Comparison of ENCODE assay signal across 23 mouse cellular contexts in genomic region chr11:49973657-49974340, GRCm38 (mm10).
"Had no signal": no experiment of that assay in that cellular context is flagged by ENCODE, and none has a peak within 500 bp of the region (broad histone marks: within the 10 kb centered on the region; RNA-seq: fewer than 3 reads in every experiment).

No protein-coding gene starts in this region.

- DNase-seq: kidney, adult 11 months; kidney, adult 8-10 months; kidney, postnatal 10 days; kidney, postnatal 36 days; liver; liver, postnatal 0 days; lung, embryonic 14.5 days; midbrain, embryonic 14.5 days; right cerebral cortex, adult 18-20 months; right cerebral cortex, postnatal 14 days; right cerebral cortex, postnatal 4 days; thymus, postnatal 25 days had no signal

- H3K4me1 ChIP-seq: kidney, embryonic 15.5 days; limb, embryonic 10.5 days; limb, embryonic 13.5 days; megakaryocyte, embryonic 14.5 days; midbrain, embryonic 10.5 days; neural tube, embryonic 12.5 days; neural tube, embryonic 15.5 days; stomach, embryonic 15.5 days had no signal

- H3K27ac ChIP-seq: kidney, embryonic 15.5 days; limb, embryonic 10.5 days; limb, embryonic 13.5 days; liver, embryonic 14.5 days; macrophage; midbrain, embryonic 10.5 days; neural tube, embryonic 12.5 days; neural tube, embryonic 15.5 days; stomach, embryonic 15.5 days had no signal

- H3K4me2 ChIP-seq: kidney, embryonic 15.5 days; limb, embryonic 13.5 days; lung, embryonic 14.5 days; neural tube, embryonic 12.5 days; neural tube, embryonic 15.5 days; stomach, embryonic 15.5 days had no signal

- H3K4me3 ChIP-seq: kidney, embryonic 15.5 days; limb, embryonic 10.5 days; limb, embryonic 13.5 days; megakaryocyte, embryonic 14.5 days; midbrain, embryonic 10.5 days; neural tube, embryonic 12.5 days; neural tube, embryonic 15.5 days; stomach, embryonic 15.5 days had no signal

- H3K36me3 ChIP-seq: kidney, embryonic 15.5 days; limb, embryonic 10.5 days; limb, embryonic 13.5 days; midbrain, embryonic 10.5 days; neural tube, embryonic 12.5 days; stomach, embryonic 15.5 days had no signal

- H3K9ac ChIP-seq: kidney, embryonic 15.5 days; limb, embryonic 13.5 days; liver, embryonic 14.5 days; liver, postnatal 0 days; lung, embryonic 14.5 days; neural tube, embryonic 12.5 days; neural tube, embryonic 15.5 days; stomach, embryonic 15.5 days had no signal

- H3K9me3 ChIP-seq: limb, embryonic 10.5 days; limb, embryonic 13.5 days; neural tube, embryonic 12.5 days; neural tube, embryonic 15.5 days; stomach, embryonic 15.5 days had no signal

- H3K27me3 ChIP-seq: kidney, embryonic 15.5 days; limb, embryonic 13.5 days; neural tube, embryonic 12.5 days; neural tube, embryonic 15.5 days; stomach, embryonic 15.5 days had no signal

- ATAC-seq: liver, postnatal 0 days; lung, postnatal 0 days had no signal
